Mouse (Mus musculus) T-cell, adult 2 months (primary cell): Measurements from ENCODE around the gene Llgl1.

Source experiments
- DNase-seq: peaks from one replicate; pipeline ENCODE4 v3.0.0; 2022; ENCODE audit warnings: low spot score

The Llgl1 gene

DNA sequence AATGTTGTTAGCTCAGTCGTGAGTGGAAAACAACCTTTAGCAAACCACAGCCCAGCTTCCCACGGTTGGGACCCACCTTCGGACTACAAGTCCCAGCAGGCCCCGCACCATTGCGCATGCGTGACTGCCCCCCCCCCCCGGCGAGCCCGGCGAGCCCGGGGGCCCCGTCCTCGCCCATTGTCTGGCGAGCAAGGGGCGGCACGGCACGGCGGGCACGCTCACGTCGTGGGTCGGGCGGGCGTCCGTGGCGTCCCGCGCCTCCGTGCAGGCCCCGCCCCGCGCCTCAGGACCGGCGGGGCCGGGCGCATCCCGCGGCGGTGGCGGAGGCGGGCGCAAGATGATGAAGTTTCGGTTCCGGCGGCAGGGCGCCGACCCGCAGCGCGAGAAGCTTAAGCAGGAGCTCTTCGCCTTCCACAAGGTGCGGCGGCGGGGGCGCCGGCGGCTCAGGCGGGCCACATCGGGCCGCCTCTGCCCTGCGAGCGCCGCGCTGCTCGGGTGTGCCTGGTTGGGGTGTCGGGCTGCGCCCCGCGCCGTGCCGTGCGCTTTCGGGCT is at the start of gene Llgl1:
Llgl1 (plus strand) TSS at position 200 of the 552 bp plus-strand sequence.
- peak; percentile 79 for DNase-seq

GRCm38 (mm10) chr11:60696165-60696564 is 3.4 kb upstream of the Llgl1 start:
- no peak for DNase-seq

DNA sequence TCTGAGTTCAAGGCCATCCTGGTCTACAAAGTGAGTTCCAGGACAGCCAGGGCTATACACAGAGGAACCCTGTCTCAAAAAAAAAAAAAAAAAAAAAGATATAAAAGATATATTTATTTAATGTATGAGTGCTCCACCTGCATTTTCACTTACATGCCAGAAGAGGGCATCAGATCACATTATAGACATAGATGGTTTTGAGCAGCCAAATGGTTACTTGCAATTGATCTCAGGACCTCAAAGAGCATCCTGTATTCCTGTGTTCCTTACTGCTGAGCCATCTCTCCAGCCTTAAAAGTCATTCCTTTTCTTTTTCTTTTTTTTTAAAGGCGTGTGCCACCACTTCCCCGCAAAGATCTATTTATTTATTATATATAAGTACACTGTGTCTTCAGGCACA is 2.0 kb upstream of the Llgl1 start:
- DNase-seq = peak; percentile 19

DNA sequence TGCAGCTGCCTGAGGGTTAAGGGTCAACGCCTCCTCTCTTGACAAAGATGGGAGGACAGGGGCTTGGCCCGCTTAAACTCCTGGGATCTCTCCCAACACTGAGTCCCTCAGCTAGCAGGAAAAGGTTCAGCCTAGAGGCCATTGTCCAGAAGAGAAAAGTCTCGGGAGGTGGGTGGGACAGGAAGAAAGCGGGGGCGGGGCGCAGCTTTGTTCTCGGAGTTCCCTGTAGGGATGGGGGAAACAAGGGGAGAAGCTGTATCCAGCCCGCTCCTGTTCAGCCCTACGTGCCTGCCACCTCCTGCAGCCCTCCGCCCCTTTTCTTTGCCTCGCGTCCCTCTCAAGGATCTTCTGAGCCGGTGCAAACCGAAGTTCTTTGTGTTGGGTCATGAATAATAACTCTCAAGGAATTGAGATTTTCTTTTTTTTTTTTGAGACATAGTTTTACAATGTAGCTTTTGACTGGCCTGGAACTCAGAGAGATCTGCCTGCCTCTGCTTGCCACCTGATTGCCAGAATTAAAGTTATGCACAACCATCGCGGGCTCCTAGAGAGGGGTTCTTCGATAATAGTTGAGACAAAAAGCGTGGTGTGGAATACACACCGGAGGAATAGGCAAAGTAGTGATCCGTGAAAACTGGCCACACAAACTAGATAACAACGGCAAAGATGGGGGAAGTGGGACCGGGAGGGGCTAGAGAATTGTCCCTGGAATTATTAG is 558 bp upstream of the Llgl1 start:
- DNase-seq = no peak

DNA sequence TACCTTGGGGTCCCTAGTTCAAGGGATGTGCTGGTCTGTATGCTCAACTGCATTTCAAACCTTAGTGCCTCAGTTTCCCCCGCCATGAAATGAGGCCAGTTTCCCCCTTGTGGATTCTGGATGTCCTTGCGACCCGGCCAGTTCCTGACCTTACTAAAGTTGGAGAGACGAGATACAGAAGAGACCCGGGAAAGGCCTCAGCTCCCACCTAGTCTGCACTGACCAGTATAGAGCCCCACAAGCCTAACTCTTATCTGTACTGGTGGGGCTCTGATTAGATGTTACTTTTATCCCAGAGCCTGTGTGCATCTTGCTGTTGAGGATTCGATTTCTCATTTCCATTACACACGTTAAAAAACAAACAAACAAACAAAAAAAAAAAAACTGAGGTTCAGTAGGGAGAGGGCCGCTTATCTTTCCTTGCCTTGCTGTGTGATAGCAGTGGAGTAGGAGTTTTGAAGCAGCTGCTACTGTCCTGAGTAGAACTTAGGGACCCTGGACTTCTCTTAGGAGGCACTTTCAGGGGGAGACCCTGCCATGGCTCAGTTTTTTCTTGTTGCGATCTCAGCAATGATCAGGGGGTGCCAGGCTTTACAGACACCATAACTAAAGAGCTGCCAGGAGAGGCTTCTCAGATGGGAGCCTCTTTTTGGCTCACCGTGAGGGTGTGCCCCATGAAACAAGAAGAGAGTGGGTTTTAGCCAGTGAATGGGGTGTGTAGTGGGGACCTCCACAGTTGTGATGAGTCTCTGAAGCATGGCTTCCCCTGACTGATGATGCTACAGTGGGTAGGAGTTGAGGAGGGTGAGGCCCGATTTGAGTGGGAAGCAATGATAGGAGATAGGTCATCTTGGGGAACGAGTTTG is 1.0 kb downstream of the Llgl1 start:
- no peak for DNase-seq

- DNase-seq = no peak
Measured at GRCm38 (mm10) chr11:60701611-60702010, 2.1 kb downstream of the Llgl1 start.

- DNase-seq = peak; percentile 56
Measured at GRCm38 (mm10) chr11:60703131-60703530, 3.6 kb downstream of the Llgl1 start.

GRCm38 (mm10) chr11:60704023-60704880 is 4.7 kb downstream of the Llgl1 start:
- DNase-seq = no peak

DNA sequence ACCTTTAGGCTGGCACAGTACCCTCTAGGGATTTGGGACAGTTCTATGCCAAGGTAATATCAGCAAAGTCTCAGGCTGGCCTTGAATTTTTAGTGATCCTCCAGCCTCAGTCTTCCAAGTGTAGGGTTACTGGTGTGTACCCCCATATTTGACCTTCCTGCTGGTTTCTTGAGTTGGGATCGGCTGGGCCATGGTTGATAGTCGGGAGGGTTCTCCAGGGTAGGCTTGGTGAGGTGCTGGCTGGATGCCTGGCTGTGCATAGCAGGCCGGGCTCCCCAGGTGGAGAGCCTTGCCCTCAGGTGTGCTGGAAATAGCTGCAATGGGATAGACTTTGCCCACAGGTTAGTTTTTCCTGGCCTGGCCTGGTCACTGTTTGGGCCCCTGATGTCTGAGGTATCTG is 5.7 kb downstream of the Llgl1 start:
- DNase-seq = no peak

GRCm38 (mm10) chr11:60706076-60706475 is 6.6 kb downstream of the Llgl1 start:
- DNase-seq = no peak

DNA sequence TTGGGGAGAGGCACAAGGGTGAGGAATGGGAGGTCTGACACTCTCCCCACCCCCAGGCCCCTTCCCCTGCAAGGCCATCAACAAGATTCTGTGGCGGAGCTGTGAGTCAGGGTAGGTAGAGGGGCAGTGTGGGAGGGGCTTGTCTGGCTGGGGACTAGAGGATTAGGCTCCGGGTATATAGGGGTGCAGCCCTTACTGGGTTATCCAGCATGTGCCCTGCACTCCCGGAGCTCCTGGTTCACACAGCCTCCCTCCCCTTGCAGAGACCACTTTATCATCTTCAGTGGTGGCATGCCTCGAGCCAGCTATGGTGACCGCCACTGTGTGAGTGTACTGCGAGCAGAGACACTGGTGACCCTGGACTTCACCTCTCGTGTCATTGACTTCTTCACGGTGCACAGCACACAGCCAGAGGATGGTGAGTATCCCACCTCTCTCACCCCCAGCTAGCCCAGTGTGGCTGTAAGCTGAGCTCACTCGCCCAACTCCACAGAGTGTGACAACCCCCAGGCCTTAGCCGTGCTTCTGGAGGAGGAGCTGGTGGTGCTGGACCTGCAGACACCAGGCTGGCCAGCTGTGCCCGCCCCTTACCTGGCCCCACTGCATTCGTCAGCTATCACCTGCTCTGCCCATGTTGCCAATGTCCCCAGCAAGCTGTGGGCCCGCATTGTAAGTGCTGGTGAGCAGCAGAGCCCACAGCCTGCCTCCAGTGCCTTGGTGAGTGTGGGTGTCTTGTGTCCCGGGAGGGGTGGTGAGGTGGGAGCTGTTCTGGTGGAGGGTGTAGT is 7.4 kb downstream of the Llgl1 start:
- DNase-seq = no peak

GRCm38 (mm10) chr11:60707672-60708071 is 8.1 kb downstream of the Llgl1 start:
- DNase-seq = no peak

- no peak for DNase-seq
Measured at GRCm38 (mm10) chr11:60708631-60709030, 9.1 kb downstream of the Llgl1 start.

- no peak for DNase-seq
Measured at GRCm38 (mm10) chr11:60709481-60710465, 10.2 kb downstream of the Llgl1 start.

DNA sequence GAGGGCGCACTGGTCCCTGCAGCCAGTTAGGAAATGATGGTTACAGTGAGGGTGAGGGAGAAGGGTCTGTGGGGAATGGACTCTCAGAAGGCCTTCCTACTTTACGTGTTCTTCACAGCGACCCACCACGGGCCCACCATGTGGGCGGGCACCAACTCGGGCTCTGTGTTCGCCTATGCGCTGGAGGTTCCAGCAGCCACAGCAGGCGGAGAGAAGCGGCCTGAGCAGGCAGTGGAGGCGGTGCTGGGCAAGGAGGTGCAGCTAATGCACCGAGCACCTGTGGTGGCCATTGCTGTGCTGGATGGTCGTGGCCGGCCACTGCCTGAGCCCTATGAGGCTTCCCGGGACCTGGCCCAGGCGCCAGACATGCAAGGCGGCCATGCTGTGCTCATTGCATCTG is 11.7 kb downstream of the Llgl1 start:
- no peak for DNase-seq

DNA sequence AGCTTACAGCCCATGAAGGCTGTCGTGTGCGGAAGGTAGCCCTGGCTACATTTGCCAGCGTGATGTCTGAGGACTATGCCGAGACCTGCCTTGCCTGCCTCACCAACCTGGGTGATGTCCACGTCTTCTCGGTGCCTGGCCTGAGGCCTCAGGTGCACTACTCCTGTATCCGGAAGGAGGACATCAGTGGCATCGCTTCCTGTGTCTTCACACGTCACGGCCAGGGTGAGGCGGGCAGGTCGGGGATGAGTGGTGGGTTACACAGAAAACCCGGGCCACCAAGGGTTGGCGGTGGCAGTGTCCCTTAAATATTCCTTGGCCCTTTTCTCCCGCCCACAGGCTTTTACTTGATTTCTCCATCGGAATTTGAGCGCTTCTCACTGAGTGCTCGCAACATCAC is 12.5 kb downstream of the Llgl1 start:
- DNase-seq = no peak

DNA sequence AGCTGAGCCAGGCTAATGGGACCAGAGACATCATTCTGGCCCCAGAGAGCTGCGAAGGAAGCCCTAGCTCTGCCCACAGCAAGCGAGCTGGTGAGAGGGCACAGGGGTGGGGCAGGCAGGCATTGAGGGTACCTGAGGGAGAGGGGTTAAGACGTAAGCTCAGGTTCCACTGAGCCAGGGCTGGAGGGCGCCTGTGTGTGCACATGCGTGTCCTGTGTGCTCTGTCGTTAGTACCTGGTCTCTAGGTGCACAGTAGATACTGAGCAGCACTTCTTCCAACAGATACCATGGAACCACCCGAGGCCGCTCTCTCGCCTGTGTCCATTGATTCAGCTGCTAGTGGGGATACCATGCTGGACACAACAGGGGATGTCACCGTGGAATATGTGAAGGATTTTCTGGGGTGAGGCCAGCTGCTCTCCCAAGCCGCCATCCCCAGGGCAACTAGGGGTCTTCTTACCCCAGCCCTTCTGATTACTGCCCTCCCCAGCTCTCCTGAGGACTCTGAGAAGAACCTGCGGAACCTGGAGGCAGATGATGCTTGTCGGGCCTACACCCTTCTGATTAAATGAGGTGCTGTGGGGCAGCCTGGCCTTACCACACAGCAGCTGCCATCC is 13.2 kb downstream of the Llgl1 start:
- DNase-seq = no peak

DNA sequence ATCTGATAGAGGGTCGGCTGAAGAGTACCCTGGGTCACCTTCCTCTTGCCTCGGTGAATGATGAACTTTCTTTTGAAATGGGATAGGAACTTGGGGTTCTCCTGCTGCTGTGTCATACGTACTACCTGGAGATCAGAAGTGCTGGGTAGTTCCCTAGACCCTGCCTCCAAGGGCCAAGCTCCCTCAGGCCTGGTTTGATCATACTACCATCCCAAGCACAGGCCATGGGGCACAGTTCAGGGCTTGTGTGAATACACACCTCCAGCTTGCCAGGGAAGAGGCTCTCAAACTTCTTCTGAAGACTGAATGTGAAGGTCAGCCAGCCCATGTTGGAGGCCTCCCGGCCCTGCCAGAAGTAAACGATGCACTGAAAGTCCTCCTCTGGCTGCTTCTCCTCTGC is 16.3 kb downstream of the Llgl1 start:
- DNase-seq = no peak

DNA sequence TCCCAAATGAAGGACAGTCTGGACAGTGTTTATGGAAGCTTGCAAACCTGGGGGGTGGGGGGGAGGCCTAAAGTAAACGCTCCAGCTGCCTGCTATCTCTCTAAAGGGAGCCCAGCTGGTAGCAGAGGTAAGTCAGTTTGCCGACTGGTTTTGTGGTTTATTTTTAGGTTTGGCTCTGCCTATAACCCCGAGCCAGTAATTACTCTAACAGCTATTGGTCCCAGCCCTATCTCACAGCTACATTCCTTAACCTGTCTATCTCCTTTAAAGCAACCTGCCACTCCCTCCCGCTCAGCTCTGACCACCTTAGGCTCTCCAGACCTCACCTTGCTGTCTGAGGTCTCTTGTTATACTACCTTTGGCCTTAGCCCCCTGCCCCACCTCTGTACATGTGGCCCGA is 19.7 kb downstream of the Llgl1 start:
- DNase-seq = no peak
